9 mouse cellular contexts compared by ENCODE assay signal in the genomic region with DNA sequence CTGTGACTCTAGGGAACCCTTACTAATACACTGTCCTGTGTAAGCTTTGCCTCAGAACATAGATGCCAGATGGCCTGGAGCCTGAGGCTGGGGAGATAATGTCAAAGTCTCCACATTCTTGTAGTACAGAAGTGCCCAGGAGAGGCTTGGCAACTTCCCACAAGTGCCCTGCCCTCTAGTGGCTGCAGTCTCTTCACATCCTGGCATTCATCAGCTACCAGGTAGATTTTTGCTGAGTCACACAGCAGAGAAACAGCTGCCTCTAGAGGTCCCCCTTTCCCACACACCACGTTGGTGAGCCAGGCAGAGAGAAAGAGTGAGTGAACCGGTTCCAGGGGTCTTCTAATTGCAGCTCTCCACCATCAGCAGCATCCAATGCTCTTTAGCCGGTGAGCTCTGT. TPM values are rescaled to one million over a fixed set of nuclear protein-coding genes. Genes with fewer than 3 reads are reported as not detected.
A peak's percentile ranks its signal among the peaks of the same experiment; 100 is the strongest.
DNase-seq lines count a peak whose midpoint lies in the region; ATAC-seq and TF ChIP-seq lines count a peak whose summit lies in the region.
"Had no signal": no experiment of that assay in that cellular context is flagged by ENCODE, and none has a peak within 500 bp of the region (broad histone marks: within the 10 kb centered on the region; RNA-seq: fewer than 3 reads in every experiment).

No protein-coding gene starts in this region.

- ATAC-seq in intestine, embryonic 14.5 days (replicated peaks; ENCODE audit: low FRiP score, low TSS enrichment, low read depth), result no peak
- ATAC-seq in intestine, embryonic 15.5 days, result no peak
- peak; percentile 63 for ATAC-seq in heart, postnatal 0 days (ENCODE audit: insufficient read depth, low read depth)
- peak; percentile 89 for ATAC-seq in megakaryocyte, adult 5-6 weeks (ENCODE audit: poor library complexity, severe bottlenecking)

- 31% methylated on average over 3 of the region's 3 CpGs for WGBS in intestine, embryonic 14.5 days
- 22% methylated on average over 3 of the region's 3 CpGs for WGBS in intestine, embryonic 15.5 days
- WGBS in heart, postnatal 0 days, result 14% methylated on average over 3 of the region's 3 CpGs

- no peak overlapping the region for H3K9ac ChIP-seq in intestine, embryonic 14.5 days (ENCODE audit: low read length)
- H3K9ac ChIP-seq in intestine, embryonic 15.5 days, result no peak overlapping the region
- H3K9ac ChIP-seq in heart, postnatal 0 days (replicated peaks; ENCODE audit: low read depth, low read length), result no peak overlapping the region
- H3K9ac ChIP-seq: embryonic facial prominence, embryonic 12.5 days had no signal

- no peak overlapping the region for H3K4me3 ChIP-seq in intestine, embryonic 14.5 days (ENCODE audit: low read depth, low read length)
- H3K4me3 ChIP-seq in intestine, embryonic 15.5 days (replicated peaks), result no peak overlapping the region
- H3K4me3 ChIP-seq in heart, postnatal 0 days (ENCODE audit: low read depth, low read length), result no peak overlapping the region
- H3K4me3 ChIP-seq: embryonic facial prominence, embryonic 12.5 days had no signal

- no peaks in the 10 kb centered on the region for H3K27me3 ChIP-seq in intestine, embryonic 14.5 days (replicated peaks; ENCODE audit: control insufficient read depth, insufficient read depth, low read length)
- no peaks in the 10 kb centered on the region for H3K27me3 ChIP-seq in intestine, embryonic 15.5 days (replicated peaks)
- H3K27me3 ChIP-seq in heart, postnatal 0 days (ENCODE audit: control insufficient read depth, insufficient read depth, low read length), result peaks cover 6% of the 10 kb centered on the region; the same call in 1 of the 2 replicates

- H3K4me1 ChIP-seq in intestine, embryonic 14.5 days (replicated peaks; ENCODE audit: control insufficient read depth, insufficient read depth, low read length), result no peaks in the 10 kb centered on the region
- no peaks in the 10 kb centered on the region for H3K4me1 ChIP-seq in intestine, embryonic 15.5 days (replicated peaks)
- H3K4me1 ChIP-seq in heart, postnatal 0 days (ENCODE audit: control insufficient read depth, insufficient read depth), result no peaks in the 10 kb centered on the region
- H3K4me1 ChIP-seq: embryonic facial prominence, embryonic 12.5 days had no signal

- H3K27ac ChIP-seq in intestine, embryonic 14.5 days (ENCODE audit: low read depth), result no peak overlapping the region
- no peak overlapping the region for H3K27ac ChIP-seq in intestine, embryonic 15.5 days
- H3K27ac ChIP-seq in heart, postnatal 0 days (ENCODE audit: low read depth), result no peak overlapping the region
- H3K27ac ChIP-seq: embryonic facial prominence, embryonic 12.5 days had no signal

- peak; percentile 72 for TF ChIP-seq CTCF in heart, postnatal 0 days (IDR thresholded peaks at IDR 0.05; ENCODE audit: low read depth)

- no peak overlapping the region for H3K4me2 ChIP-seq in intestine, embryonic 14.5 days (ENCODE audit: low read length)
- no peak overlapping the region for H3K4me2 ChIP-seq in intestine, embryonic 15.5 days (replicated peaks)
- no peak overlapping the region for H3K4me2 ChIP-seq in heart, postnatal 0 days (ENCODE audit: low read depth, low read length)
- H3K4me2 ChIP-seq: embryonic facial prominence, embryonic 12.5 days had no signal

- TF ChIP-seq EP300 in heart, postnatal 0 days (IDR thresholded peaks at IDR 0.05; ENCODE audit: low read depth), result no peak

- peak; percentile 56 for DNase-seq in intestine, embryonic 14.5 days (ENCODE audit: low spot score)
- peak; percentile 79 for DNase-seq in adipocyte (ENCODE audit: low spot score)
- peak; percentile 86 for DNase-seq in embryo, embryonic 10 days (ENCODE audit: low spot score)
- DNase-seq in heart, postnatal 0 days (ENCODE audit: low spot score), result peak; percentile 55
- DNase-seq in layer of hippocampus, postnatal 36 days, result peak; percentile 25 to 27
- DNase-seq in thymus, adult 18-20 months, result peak; percentile 55 to 66

- H3K36me3 ChIP-seq in intestine, embryonic 14.5 days (ENCODE audit: control insufficient read depth, insufficient read depth, low read length), result no peaks in the 10 kb centered on the region
- H3K36me3 ChIP-seq in intestine, embryonic 15.5 days, result no peaks in the 10 kb centered on the region
- no peaks in the 10 kb centered on the region for H3K36me3 ChIP-seq in heart, postnatal 0 days (replicated peaks; ENCODE audit: control insufficient read depth, insufficient read depth, low read length)
- H3K36me3 ChIP-seq: embryonic facial prominence, embryonic 12.5 days had no signal

- H3K9me3 ChIP-seq in intestine, embryonic 14.5 days (ENCODE audit: control insufficient read depth, low read length), result no peaks in the 10 kb centered on the region
- no peaks in the 10 kb centered on the region for H3K9me3 ChIP-seq in intestine, embryonic 15.5 days
- 0 out of 2 replicates have a peak, but pooled peaks cover 4% of the 10 kb centered on the region for H3K9me3 ChIP-seq in heart, postnatal 0 days (replicated peaks; ENCODE audit: control insufficient read depth, low read length)
- H3K9me3 ChIP-seq: embryonic facial prominence, embryonic 12.5 days had no signal

RNA-seq across cellular contexts. Expression of gene Ccl8, which starts 59.8 kb away (rescaled TPM):
- polyA plus RNA-seq in intestine, embryonic 14.5 days (2014; fragmentation: Nextera tagmentation; extraction: Ambion mirVana), result not detected in 2 replicates
- polyA plus RNA-seq in intestine, embryonic 15.5 days (2015; fragmentation: Nextera tagmentation; extraction: Ambion mirVana), result not detected in 2 replicates
- total RNA-seq in heart, postnatal 0 days (2014; rRNA removed; ENCODE audit: low replicate concordance), result not detected in 2 replicates
- polyA plus RNA-seq in heart, postnatal 0 days (2015; fragmentation: Nextera tagmentation; extraction: Ambion mirVana), result not detected in 2 replicates
- not detected for total RNA-seq in layer of hippocampus, postnatal 36 days (2021)
- 0.50 TPM in 1 of 2 replicates, not detected in the other for total RNA-seq in megakaryocyte, adult 5-6 weeks (2015)
- not detected in 2 replicates for total RNA-seq in megakaryocyte, adult 5-6 weeks (2017)
- polyA plus RNA-seq: embryonic facial prominence, embryonic 12.5 days had no signal

Comparison
In these comparisons a context has a peak if more than half of its experiments do, and no peak if none do; other contexts are left out.
1. ATAC-seq: peak in heart, postnatal 0 days (single experiment) and megakaryocyte, adult 5-6 weeks (single experiment); none in intestine, embryonic 14.5 days (single experiment) and intestine, embryonic 15.5 days (single experiment).
2. DNase-seq: peak in every context shown above with its lines; median percentile 86 in embryo, embryonic 10 days; 79 in adipocyte; 60 in thymus, adult 18-20 months; 56 in intestine, embryonic 14.5 days; 55 in heart, postnatal 0 days; 26 in layer of hippocampus, postnatal 36 days.